Mouse (Mus musculus) WW6 (cell line): Measurements from ENCODE around the gene Gm37240.
"Not testable (repeated sequence)": the region's sequence is repeated elsewhere in the genome, so short reads cannot be mapped to it uniquely, and the experiment has no call there.

Experiments
- DNase-seq: peaks from one replicate; pipeline ENCODE4 v3.0.0-alpha.2; 2013; ENCODE audit warnings: low read depth, low spot score

Gene Gm37240

GRCm38 (mm10) chr3:84562911-84563310, 1324.4 kb downstream of the Gm37240 start:
- DNase-seq: not testable (repeated sequence)

GRCm38 (mm10) chr3:84558301-84558700, 1329.0 kb downstream of the Gm37240 start:
- no peak for DNase-seq

DNA sequence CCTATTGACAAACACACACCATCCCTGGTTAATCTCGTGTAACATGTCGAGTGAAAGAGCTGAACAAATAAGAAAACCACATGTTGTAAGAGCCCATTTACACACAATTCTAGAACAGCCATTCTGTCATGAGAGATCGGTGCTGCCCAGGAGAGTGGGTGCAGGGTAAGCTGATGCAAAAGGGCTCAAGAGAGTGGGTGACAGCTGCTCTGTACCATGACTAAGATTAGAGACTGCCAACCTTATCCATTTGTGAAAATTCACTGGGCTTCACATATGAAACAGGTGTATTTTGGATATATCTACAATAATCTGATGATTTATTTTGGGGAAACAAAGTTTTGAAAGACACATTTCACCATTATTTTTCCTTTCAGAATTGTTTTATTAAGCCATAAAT, 1331.5 kb downstream of the Gm37240 start:
- no peak for DNase-seq

GRCm38 (mm10) chr3:84547177-84547576, 1340.1 kb downstream of the Gm37240 start:
- DNase-seq: no peak

- not testable (repeated sequence) for DNase-seq
Observed at GRCm38 (mm10) chr3:84542450-84542849, 1344.9 kb downstream of the Gm37240 start.

- no peak for DNase-seq
Observed at GRCm38 (mm10) chr3:84541881-84542280, 1345.4 kb downstream of the Gm37240 start.

- DNase-seq: no peak
Observed at GRCm38 (mm10) chr3:84540640-84541039, 1346.7 kb downstream of the Gm37240 start.

DNA sequence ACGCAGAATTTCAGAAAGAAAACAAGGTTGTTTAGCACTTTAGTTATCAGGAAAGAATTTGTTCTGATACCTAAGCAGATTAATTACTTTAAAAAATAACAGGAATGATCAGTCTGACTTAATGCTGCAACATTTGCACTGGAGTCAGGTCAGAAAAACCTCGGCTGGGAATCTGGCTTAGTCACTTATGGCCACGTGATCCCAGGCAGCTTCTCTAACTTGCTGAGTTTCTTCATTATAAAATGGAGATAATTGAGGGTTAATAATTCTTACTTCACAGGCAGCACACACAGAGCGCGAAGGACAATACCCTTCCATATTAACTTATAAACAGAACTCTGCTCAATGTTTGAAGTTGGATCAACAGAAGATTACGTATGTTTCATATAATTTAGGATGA, 1350.3 kb downstream of the Gm37240 start:
- DNase-seq: no peak

DNA sequence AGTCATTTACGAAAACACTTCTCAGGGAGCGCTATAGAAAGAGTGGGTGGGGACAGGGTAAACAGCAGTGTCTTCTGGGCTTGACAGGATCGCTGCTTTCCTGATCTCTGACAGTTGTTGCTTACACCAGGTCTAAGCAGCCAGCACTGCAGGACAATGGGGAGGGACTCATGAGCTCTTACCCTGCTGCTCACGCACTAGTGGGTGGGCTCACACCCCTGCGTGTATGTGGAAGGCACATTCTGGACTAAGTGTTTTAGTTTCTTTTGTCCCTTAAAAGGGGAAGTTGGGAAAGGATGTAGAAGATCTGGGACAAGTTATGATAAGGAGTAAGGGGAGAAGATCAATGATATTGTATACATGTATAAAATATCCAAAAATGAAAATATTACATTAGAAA, 1354.1 kb downstream of the Gm37240 start:
- DNase-seq: no peak

DNA sequence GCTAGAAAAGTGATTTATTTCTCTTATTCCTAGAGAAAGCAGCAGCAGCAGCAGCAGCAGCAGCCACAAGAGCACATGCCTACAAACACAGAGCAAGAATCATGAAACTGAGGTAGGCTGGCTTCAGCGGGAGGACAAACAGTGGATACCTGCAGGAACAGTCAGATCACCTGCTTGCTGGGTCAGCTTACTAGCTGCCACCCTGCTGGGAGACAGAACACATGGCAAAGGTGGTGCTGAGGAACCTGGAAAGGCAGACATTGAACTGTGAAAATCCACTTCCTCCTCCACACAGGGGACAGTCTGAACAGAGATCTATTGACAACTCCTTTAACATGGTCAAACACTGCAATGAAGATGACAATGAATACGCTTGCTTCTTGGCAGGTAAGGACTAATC, 1358.3 kb downstream of the Gm37240 start:
- DNase-seq: no peak

DNA sequence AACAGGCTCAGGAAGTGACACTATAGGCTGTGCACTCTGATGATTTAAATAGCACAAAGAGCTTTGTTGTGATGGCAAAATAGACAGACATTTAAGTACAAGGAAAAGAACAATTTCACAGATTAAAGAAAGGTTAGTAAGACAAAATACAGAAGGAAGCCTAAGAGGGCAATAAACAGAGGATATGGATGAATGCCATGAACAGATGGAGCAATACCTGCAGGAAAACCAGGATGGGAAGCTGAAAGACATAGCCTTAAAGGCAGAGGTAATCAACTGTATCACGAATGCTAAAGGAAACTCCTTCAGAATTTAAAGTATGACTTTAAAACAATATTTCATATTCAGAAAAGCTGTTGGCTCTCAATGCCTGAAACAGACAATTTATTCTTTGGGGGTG, 1362.4 kb downstream of the Gm37240 start:
- no peak for DNase-seq

GRCm38 (mm10) chr3:84516163-84516562, 1371.2 kb downstream of the Gm37240 start:
- no peak for DNase-seq

- no peak for DNase-seq
Observed at GRCm38 (mm10) chr3:84512774-84513515, 1374.4 kb downstream of the Gm37240 start.

- no peak for DNase-seq
Observed at GRCm38 (mm10) chr3:84505193-84505592, 1382.1 kb downstream of the Gm37240 start.

- DNase-seq: no peak
Observed at GRCm38 (mm10) chr3:84504291-84504690, 1383.0 kb downstream of the Gm37240 start.

- DNase-seq: no peak
Observed at GRCm38 (mm10) chr3:84502101-84502500, 1385.2 kb downstream of the Gm37240 start.

GRCm38 (mm10) chr3:84500491-84500890, 1386.8 kb downstream of the Gm37240 start:
- DNase-seq: no peak

DNA sequence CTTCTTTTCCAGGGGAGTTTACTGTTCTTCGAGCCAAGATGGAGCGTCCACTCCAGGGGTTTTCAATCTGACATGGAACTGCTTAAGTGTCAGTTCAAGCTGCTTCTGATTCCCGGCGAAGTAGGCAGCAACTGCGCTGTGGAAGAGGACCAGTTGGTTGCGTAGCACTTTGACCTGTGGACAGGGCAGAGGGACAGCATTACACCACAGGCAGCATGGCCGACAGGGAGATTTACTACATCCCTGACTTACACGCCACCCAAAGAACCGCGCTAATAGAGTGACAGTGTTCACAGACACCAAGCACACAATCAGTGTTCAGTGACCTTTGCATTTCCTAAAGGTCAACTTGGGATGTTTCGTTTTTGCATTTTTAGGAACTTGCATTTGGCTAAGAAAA, 1389.6 kb downstream of the Gm37240 start:
- no peak for DNase-seq

DNA sequence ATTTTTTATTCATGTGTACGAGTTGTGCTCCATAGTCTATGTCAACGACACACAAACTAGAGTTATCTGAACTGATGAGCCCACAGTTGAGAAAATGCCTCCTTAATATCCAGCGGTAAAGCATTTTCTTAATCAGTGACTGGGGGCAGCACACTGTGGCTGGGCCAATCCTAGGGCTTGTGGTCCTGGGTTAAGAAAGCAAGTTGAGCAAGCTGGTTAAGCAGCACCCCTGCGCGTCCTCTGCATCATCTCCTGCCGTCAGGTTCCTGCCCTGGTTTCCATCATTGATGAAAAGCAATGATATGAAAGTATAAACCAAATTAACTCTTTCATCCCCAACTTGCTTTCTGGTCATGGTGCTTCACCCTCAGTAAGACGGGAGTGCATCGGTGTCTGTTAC, 1394.7 kb downstream of the Gm37240 start:
- DNase-seq: no peak

DNA sequence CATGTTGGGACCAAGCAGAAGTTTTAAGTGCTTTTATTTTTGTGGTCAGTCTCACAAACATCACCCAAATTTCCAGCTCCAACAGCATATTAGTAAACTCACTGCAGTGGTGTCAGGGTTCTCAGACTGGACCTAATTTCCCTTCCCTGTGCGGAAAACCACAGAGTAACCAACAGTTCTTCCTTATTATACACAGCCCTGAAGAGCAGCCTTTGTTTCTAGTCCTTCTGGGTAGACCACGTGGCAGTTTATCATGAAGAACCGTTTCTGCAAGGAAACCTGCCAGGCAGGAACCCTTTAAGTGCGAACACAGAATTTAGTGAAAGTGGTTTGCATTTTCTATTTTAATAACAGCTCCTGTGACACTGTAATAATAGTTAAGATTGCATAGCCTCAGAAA, 1395.2 kb downstream of the Gm37240 start:
- no peak for DNase-seq

DNA sequence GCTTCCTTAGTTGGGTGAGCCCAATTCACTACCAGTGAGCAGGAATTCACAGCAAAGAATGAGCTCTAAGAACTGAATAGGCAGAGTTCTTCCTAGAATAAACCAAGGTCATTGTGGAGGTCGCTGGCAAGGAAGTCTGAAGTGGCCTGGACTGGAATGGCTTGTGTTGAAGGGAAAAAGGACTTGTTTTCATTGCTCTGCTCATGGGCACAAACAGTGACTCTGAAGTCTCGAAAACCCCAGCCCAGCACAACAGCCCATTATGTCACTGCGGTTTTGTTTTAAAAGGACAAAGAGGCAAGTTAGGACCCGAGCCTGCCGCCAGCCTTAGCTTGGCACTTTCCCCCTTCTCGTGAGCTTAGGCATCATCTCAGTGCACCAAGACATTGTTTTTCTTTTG, 1398.6 kb downstream of the Gm37240 start:
- no peak for DNase-seq

- no peak for DNase-seq
Observed at GRCm38 (mm10) chr3:84484891-84485290, 1402.4 kb downstream of the Gm37240 start.

- DNase-seq: no peak
Observed at GRCm38 (mm10) chr3:84484333-84484732, 1403.0 kb downstream of the Gm37240 start.

DNA sequence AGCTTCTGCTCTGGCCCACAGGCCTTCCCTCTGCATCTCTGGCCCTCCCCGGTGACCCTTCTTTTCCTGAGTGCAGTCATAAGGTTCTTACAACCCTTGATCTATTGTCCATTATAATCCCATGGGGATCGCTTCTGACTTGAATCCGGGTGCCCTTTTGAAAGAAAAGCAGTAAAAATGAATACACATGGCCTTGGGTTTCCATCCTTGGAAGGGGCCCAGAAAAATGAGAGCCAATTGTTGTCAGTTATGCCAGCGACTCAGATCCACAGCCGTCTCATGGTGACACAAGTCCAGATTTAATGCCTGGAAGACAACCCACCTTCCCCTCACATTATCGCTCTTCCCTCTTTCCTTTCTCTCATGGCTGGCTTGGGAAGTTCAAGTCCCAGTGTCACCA, 1405.2 kb downstream of the Gm37240 start:
- DNase-seq: no peak
